Mouse (Mus musculus) cortical plate, adult 2 months (tissue): ENCODE measurements around the gene Efcab8.

Experiments used
- CTCF ChIP-seq: fragments of 200-500 bp; IDR thresholded peaks from 2 replicates; pipeline ENCODE4 v1.5.1; 2011; ENCODE audit warnings: mild to moderate bottlenecking, control low read depth, low read length; ENCODE audit not compliant: insufficient read depth; ENCODE audit errors: extremely low read depth
- POLR2A ChIP-seq: fragments of 200-500 bp; IDR thresholded peaks from 2 replicates; pipeline ENCODE4 v1.6.1; 2011; ENCODE audit warnings: mild to moderate bottlenecking, low read length, control low read depth; ENCODE audit not compliant: insufficient read depth; ENCODE audit errors: extremely low read depth

DNA sequence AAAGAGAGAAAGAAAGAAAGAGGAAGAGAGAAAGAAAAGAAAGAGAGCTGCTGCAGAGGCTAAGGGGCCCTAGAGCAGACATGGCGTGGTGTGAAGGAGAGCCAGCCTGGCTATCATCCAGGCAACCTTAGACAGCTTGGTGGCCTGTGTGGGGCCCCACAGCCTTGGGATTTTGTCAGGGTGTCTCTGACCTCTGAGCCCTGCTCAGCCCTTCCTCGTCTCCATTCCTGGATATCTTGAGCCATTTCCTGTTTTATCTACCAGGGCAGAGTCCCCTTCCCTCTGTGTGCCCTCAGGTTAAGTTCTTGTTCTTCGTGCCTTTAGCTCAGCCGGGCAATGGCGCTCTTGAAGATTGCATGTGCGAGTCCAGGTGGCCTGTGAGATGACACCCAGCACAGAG, 29.1 kb downstream of the Efcab8 start:
- TF ChIP-seq CTCF (no peak), POLR2A (no peak)
